Comparison of ENCODE assay signal across 8 mouse cellular contexts in the genomic region with DNA sequence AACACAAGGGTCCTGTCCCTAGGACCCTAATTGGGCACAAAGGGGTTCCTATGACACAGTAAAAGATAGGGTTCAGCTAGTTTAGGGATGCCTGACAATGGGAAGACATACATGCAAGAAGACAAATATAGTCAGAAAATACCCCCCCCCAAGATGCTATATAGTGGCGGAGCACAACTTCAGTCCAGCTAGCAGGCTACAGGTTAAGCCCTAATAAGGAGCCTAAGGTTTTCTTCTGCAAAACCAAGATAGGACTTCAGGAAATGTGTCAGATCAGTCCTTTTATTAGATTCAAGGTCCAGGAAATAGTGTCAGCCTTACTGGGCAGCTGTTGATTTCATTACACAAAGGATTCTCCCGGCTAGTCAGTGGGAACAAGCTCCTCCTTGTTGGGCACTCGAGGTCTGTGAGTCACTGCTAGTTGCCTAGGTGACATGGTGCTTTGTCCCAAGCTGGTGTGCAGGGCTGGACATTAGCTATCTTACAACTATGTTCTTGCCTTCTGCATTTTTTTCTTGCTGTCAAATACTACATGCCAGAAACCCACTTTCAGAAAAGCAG. TPM values are rescaled to one million over a fixed set of nuclear protein-coding genes. Genes with fewer than 3 reads are reported as not detected.
A peak's percentile ranks its signal among the peaks of the same experiment; 100 is the strongest.
DNase-seq lines count a peak whose midpoint lies in the region; TF ChIP-seq lines count a peak whose summit lies in the region.

No protein-coding gene starts in this region.

- no peaks in the 10 kb centered on the region for H3K27me3 ChIP-seq in myocyte (ENCODE audit: control insufficient read depth, insufficient read depth, insufficient read length)

- H3K4me3 ChIP-seq in myocyte, result no peak overlapping the region

- intact Hi-C loops in heart, postnatal 10 days (cut with DNase I), result loop anchor here (2.0 kb wide), 1 partner anchor 35 kb away; a partner anchor contains a TSS

- H3K79me2 ChIP-seq in myocyte (ENCODE audit: control insufficient read depth, insufficient read depth), result no peaks in the 10 kb centered on the region

- peak; percentile 43 to 53 for DNase-seq in right cerebral cortex, postnatal 10 days (ENCODE audit: low spot score in 2 of 2)
- DNase-seq in right cerebral cortex, postnatal 25 days, result no peak
- DNase-seq in fibroblast of lung, adult 2 months (ENCODE audit: low read depth), result peak; percentile 71
- peak; percentile 84 to 85 for DNase-seq in heart, postnatal 10 days
- DNase-seq in kidney, postnatal 4 days, result peak; percentile 44 to 54
- DNase-seq in spleen, adult 12 weeks (ENCODE audit: low spot score), result no peak
- DNase-seq in cerebellum, adult 18-20 months, result no peak

- no peaks in the 10 kb centered on the region for H3K36me3 ChIP-seq in myocyte (ENCODE audit: control insufficient read depth, insufficient read depth)

- H3ac ChIP-seq in myocyte (ENCODE audit: control insufficient read depth, insufficient read length), result no peak overlapping the region

- peak overlapping the region; percentile 62 for H3K4me2 ChIP-seq in myocyte (ENCODE audit: low read depth)

- no peak for TF ChIP-seq POLR2A in myocyte (IDR thresholded peaks at IDR 0.05; ENCODE audit: insufficient read length, low read depth)

TF ChIP-seq in myocyte, 11 proteins besides CTCF, POLR2A, EP300 and RAD21:
- no peak for TF ChIP-seq CEBPB (IDR thresholded peaks at IDR 0.05; ENCODE audit: insufficient read depth, poor library complexity, severe bottlenecking)
- TF ChIP-seq MYOG (IDR thresholded peaks at IDR 0.05; ENCODE audit: control insufficient read depth in 1 of 3, insufficient read depth in 1 of 3, insufficient read length in 2 of 3, low read depth in 2 of 3), result no peak
- TF ChIP-seq REST (IDR thresholded peaks at IDR 0.05; ENCODE audit: insufficient read depth, insufficient read length), result no peak
- TF ChIP-seq MYOD1 (IDR thresholded peaks at IDR 0.05; ENCODE audit: control insufficient read depth in 1 of 3, insufficient read length in 2 of 3, low read depth in 2 of 3), result peak; percentile 32 to 71 (median 60)
- TF ChIP-seq E2F4 (IDR thresholded peaks at IDR 0.05; ENCODE audit: insufficient read depth), result no peak

RNA-seq across cellular contexts. Expression of a gene that starts 34.9 kb away (rescaled TPM):
- total RNA-seq in heart, postnatal 10 days (2021), result 100 to 1,000 TPM; 163 to 201 TPM
- polyA plus RNA-seq in myocyte (2012; fragmentation: generic; extraction: Trizol), result 0.12 TPM

Comparison
In these comparisons a context has a peak if more than half of its experiments do, and no peak if none do; other contexts are left out.
1. DNase-seq: peak in right cerebral cortex, postnatal 10 days (2 of 2), fibroblast of lung, adult 2 months (single experiment), heart, postnatal 10 days (2 of 2) and kidney, postnatal 4 days (2 of 2); none in right cerebral cortex, postnatal 25 days (single experiment), spleen, adult 12 weeks (single experiment) and cerebellum, adult 18-20 months (0 of 2).